Mouse (Mus musculus): ENCODE measurements around the gene Hoxb13. TPM values are rescaled to one million over a fixed set of nuclear protein-coding genes. Genes with fewer than 3 reads are reported as not detected.

Gene Hoxb13
- polyA plus RNA-seq, 1 experiment from 2014 or later: not detected

GRCm38 (mm10) chr11:96172511-96173287 lies 21.4 kb upstream of the Hoxb13 start:
- Histone ChIP-seq H3K27me3 (replicated peaks; ENCODE audit: control insufficient read depth, insufficient read depth, low read length) (peaks cover 97% of the 10 kb centered on the region), H3K27ac (ENCODE audit: low read depth, low read length) (no peak overlapping the region), H3K4me3 (ENCODE audit: low read depth, low read length) (no peak overlapping the region), H3K36me3 (ENCODE audit: control insufficient read depth, insufficient read depth, low read length) (no peaks in the 10 kb centered on the region), H3K4me2 (ENCODE audit: low read length) (no peak overlapping the region), H3K4me1 (ENCODE audit: control insufficient read depth, insufficient read depth, low read length) (no peaks in the 10 kb centered on the region), H3K9ac (ENCODE audit: low read length) (no peak overlapping the region), H3K9me3 (replicated peaks; ENCODE audit: control insufficient read depth, low read length) (no peaks in the 10 kb centered on the region)
- ATAC-seq: no peak
- WGBS: under 1% methylated on average over 25 of the region's 25 CpGs
- DNase-seq (ENCODE audit: low spot score): no peak

DNA sequence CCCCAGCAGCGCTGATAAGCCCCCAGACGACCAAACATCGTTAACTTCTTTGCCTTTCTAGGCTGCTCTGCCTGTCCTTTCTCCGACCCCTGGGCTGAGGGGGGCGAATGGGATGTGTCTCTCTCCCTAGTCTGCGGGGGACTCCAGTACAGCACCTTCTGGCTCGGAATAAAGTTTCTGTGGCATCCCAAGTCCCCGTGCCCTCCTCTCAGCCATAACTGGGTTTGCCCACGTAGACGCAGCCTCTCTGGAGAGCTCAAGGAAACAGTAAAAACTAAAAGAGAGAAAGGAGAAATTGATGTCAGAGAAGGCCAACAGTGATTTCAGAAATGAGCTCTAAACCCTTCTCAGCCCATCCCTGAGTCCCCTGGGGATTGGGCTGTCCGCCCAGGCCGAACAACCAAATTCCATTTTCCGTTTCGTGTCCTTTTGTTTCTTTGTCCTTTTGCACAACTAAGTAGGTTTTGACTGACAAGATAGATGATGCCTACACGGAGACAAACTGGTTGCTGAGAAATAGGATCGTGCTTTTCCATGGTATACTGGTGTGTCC lies 20.8 kb upstream of the Hoxb13 start:
- H3K9me3 ChIP-seq (replicated peaks; ENCODE audit: control insufficient read depth, low read length): no peaks in the 10 kb centered on the region
- DNase-seq (ENCODE audit: low spot score) (no peak), ATAC-seq (no peak)
- no peaks in the 10 kb centered on the region for H3K36me3 ChIP-seq (ENCODE audit: control insufficient read depth, insufficient read depth, low read length)
- H3K4me2 ChIP-seq (ENCODE audit: low read length): no peak overlapping the region
- 2% methylated on average over 16 of the region's 16 CpGs for WGBS
- no peak overlapping the region for H3K4me3 ChIP-seq (ENCODE audit: low read depth, low read length)
- H3K4me1 ChIP-seq (ENCODE audit: control insufficient read depth, insufficient read depth, low read length): no peaks in the 10 kb centered on the region
- H3K27me3 ChIP-seq (replicated peaks; ENCODE audit: control insufficient read depth, insufficient read depth, low read length): peaks cover 97% of the 10 kb centered on the region
- no peak overlapping the region for H3K27ac ChIP-seq (ENCODE audit: low read depth, low read length)
- no peak overlapping the region for H3K9ac ChIP-seq (ENCODE audit: low read length)

GRCm38 (mm10) chr11:96174881-96175280 lies 19.2 kb upstream of the Hoxb13 start:
- no peak overlapping the region for H3K4me2 ChIP-seq (ENCODE audit: low read length)
- no peak overlapping the region for H3K27ac ChIP-seq (ENCODE audit: low read depth, low read length)
- no peaks in the 10 kb centered on the region for H3K36me3 ChIP-seq (ENCODE audit: control insufficient read depth, insufficient read depth, low read length)
- no peak for ATAC-seq
- under 1% methylated on average over 6 of the region's 6 CpGs for WGBS
- H3K9me3 ChIP-seq (replicated peaks; ENCODE audit: control insufficient read depth, low read length): no peaks in the 10 kb centered on the region
- no peak overlapping the region for H3K4me3 ChIP-seq (ENCODE audit: low read depth, low read length)
- peaks cover 97% of the 10 kb centered on the region for H3K27me3 ChIP-seq (replicated peaks; ENCODE audit: control insufficient read depth, insufficient read depth, low read length)
- DNase-seq (ENCODE audit: low spot score): no peak
- no peaks in the 10 kb centered on the region for H3K4me1 ChIP-seq (ENCODE audit: control insufficient read depth, insufficient read depth, low read length)
- H3K9ac ChIP-seq (ENCODE audit: low read length): no peak overlapping the region

GRCm38 (mm10) chr11:96175511-96175910 lies 18.6 kb upstream of the Hoxb13 start:
- H3K9ac ChIP-seq (ENCODE audit: low read length): no peak overlapping the region
- H3K4me3 ChIP-seq (ENCODE audit: low read depth, low read length): no peak overlapping the region
- no peaks in the 10 kb centered on the region for H3K9me3 ChIP-seq (replicated peaks; ENCODE audit: control insufficient read depth, low read length)
- DNase-seq (ENCODE audit: low spot score) (no peak), ATAC-seq (no peak)
- H3K4me2 ChIP-seq (ENCODE audit: low read length): no peak overlapping the region
- H3K4me1 ChIP-seq (ENCODE audit: control insufficient read depth, insufficient read depth, low read length): no peaks in the 10 kb centered on the region
- H3K36me3 ChIP-seq (ENCODE audit: control insufficient read depth, insufficient read depth, low read length): no peaks in the 10 kb centered on the region
- H3K27ac ChIP-seq (ENCODE audit: low read depth, low read length): no peak overlapping the region
- peaks cover 97% of the 10 kb centered on the region for H3K27me3 ChIP-seq (replicated peaks; ENCODE audit: control insufficient read depth, insufficient read depth, low read length)
- WGBS: 1% methylated on average over 17 of the region's 17 CpGs

DNA sequence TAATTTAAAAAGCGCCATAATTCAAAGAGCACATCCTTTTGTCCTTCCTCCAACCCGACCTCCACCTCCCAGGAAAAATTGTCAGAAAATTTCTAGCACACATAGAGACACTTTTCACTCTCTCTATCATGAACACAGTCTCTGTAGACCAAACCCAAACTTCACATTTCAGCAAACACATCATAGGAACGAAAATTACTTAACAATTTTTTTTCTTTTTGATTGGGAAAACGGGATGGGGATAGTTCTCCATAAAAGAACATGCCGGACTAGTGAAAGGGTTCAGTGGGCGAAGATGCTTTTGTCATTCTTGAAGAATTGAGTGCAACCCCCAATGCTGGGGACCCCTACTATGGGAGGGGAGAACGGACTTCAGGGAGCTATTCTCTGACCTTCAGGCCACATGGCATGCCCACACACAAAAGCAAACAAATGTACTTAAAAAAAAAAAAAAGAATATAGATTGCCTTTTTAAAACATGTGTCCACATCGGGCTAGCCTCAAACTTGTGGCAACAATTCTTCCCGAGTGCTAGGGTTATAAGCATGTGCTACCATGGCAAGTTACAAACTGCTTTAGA lies 18.1 kb upstream of the Hoxb13 start:
- no peak overlapping the region for H3K27ac ChIP-seq (ENCODE audit: low read depth, low read length)
- H3K4me3 ChIP-seq (ENCODE audit: low read depth, low read length): no peak overlapping the region
- no peak for ATAC-seq
- no peak overlapping the region for H3K4me2 ChIP-seq (ENCODE audit: low read length)
- no peak overlapping the region for H3K9ac ChIP-seq (ENCODE audit: low read length)
- 3% methylated on average over 9 of the region's 9 CpGs for WGBS
- H3K27me3 ChIP-seq (replicated peaks; ENCODE audit: control insufficient read depth, insufficient read depth, low read length): peaks cover 97% of the 10 kb centered on the region
- H3K9me3 ChIP-seq (replicated peaks; ENCODE audit: control insufficient read depth, low read length): no peaks in the 10 kb centered on the region
- H3K4me1 ChIP-seq (ENCODE audit: control insufficient read depth, insufficient read depth, low read length): no peaks in the 10 kb centered on the region
- no peak for DNase-seq (ENCODE audit: low spot score)
- no peaks in the 10 kb centered on the region for H3K36me3 ChIP-seq (ENCODE audit: control insufficient read depth, insufficient read depth, low read length)

DNA sequence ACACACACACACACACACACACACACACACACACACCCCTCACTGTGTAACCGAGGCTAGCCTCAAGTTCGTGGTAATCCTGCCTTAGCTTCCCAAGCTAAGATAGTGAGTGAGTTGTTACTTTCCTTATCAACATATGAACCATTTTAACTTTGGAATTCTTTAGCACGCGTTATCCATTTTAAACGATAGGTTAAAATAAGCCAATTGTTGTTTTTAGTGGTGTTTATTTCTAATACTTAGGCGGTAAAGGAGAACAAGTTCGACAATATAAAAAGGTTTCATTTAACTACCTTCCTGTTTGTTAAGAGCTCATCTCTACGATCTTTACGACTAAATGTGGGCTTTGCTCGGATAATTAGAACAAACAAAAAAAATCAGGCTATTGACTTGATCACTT lies 17.3 kb upstream of the Hoxb13 start:
- no peak for ATAC-seq
- H3K9ac ChIP-seq (ENCODE audit: low read length): no peak overlapping the region
- WGBS: 2% methylated on average over 10 of the region's 10 CpGs
- no peak overlapping the region for H3K4me2 ChIP-seq (ENCODE audit: low read length)
- no peak for DNase-seq (ENCODE audit: low spot score)
- no peaks in the 10 kb centered on the region for H3K9me3 ChIP-seq (replicated peaks; ENCODE audit: control insufficient read depth, low read length)
- no peak overlapping the region for H3K27ac ChIP-seq (ENCODE audit: low read depth, low read length)
- no peak overlapping the region for H3K4me3 ChIP-seq (ENCODE audit: low read depth, low read length)
- peaks cover 97% of the 10 kb centered on the region for H3K27me3 ChIP-seq (replicated peaks; ENCODE audit: control insufficient read depth, insufficient read depth, low read length)
- no peaks in the 10 kb centered on the region for H3K36me3 ChIP-seq (ENCODE audit: control insufficient read depth, insufficient read depth, low read length)
- H3K4me1 ChIP-seq (ENCODE audit: control insufficient read depth, insufficient read depth, low read length): no peaks in the 10 kb centered on the region

DNA sequence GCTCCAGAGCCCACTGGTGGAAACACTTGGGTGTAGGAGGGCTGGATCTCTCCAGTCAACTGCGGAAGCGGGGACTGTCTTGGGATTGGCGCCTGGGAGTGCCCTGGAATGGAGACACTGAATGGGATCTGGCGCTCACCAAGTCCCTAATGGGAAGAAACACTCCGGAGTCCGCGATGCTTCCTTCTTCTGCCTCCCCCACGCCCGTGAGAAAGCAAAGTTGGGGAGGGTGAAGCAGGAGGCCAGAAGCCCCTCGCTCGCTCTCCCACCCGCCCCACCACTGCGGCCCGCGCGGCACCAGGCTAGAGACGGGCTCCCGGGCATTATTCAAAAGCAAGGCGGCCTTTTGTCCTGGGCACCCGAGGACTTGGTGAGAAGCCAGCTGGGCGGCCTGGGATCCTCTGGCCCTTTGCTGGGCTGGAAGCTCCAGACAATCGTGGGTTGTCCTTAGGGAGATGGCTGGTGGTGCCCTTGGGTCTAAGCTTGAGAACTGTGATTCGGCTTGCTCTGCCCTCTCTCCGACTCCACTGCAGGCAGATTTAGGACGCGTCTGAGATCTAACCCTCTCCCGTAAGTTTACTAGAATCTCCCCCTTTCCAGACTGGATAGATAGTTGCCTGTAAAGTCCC lies 16.5 kb upstream of the Hoxb13 start:
- Histone ChIP-seq H3K9ac (ENCODE audit: low read length) (no peak overlapping the region), H3K36me3 (ENCODE audit: control insufficient read depth, insufficient read depth, low read length) (no peaks in the 10 kb centered on the region), H3K4me2 (ENCODE audit: low read length) (no peak overlapping the region), H3K27me3 (replicated peaks; ENCODE audit: control insufficient read depth, insufficient read depth, low read length) (peaks cover 97% of the 10 kb centered on the region), H3K27ac (ENCODE audit: low read depth, low read length) (no peak overlapping the region), H3K4me1 (ENCODE audit: control insufficient read depth, insufficient read depth, low read length) (no peaks in the 10 kb centered on the region), H3K4me3 (ENCODE audit: low read depth, low read length) (no peak overlapping the region), H3K9me3 (replicated peaks; ENCODE audit: control insufficient read depth, low read length) (no peaks in the 10 kb centered on the region)
- under 1% methylated on average over 27 of the region's 27 CpGs for WGBS
- DNase-seq (ENCODE audit: low spot score) (no peak), ATAC-seq (no peak)

- no peak for ATAC-seq
- Histone ChIP-seq H3K36me3 (ENCODE audit: control insufficient read depth, insufficient read depth, low read length) (no peaks in the 10 kb centered on the region), H3K4me3 (ENCODE audit: low read depth, low read length) (no peak overlapping the region), H3K9ac (ENCODE audit: low read length) (no peak overlapping the region), H3K4me1 (ENCODE audit: control insufficient read depth, insufficient read depth, low read length) (no peaks in the 10 kb centered on the region), H3K27me3 (replicated peaks; ENCODE audit: control insufficient read depth, insufficient read depth, low read length) (peaks cover 97% of the 10 kb centered on the region), H3K27ac (ENCODE audit: low read depth, low read length) (no peak overlapping the region), H3K4me2 (ENCODE audit: low read length) (no peak overlapping the region), H3K9me3 (replicated peaks; ENCODE audit: control insufficient read depth, low read length) (0 out of 2 replicates have a peak, but pooled peaks cover 3% of the 10 kb centered on the region)
- WGBS: 1% methylated on average over 8 of the region's 8 CpGs
- no peak for DNase-seq (ENCODE audit: low spot score)
Observed at GRCm38 (mm10) chr11:96178356-96178755, 15.8 kb upstream of the Hoxb13 start.
